Mouse (Mus musculus) liver, embryonic 13.5 days (tissue): ENCODE results near the gene Zfp493. TPM values are rescaled to one million over a fixed set of nuclear protein-coding genes. Genes with fewer than 3 reads are reported as not detected.
"Not testable (repeated sequence)": the region's sequence is repeated elsewhere in the genome, so short reads cannot be mapped to it uniquely, and the experiment has no call there.

Source experiments
- ATAC-seq: fragments of 200-750 bp; cut with Nextera tagmentation; 2 replicates; pipeline ENCODE4 v1.8.0; 2017; ENCODE audit warnings: low read depth, mild to moderate bottlenecking, moderate number of reproducible peaks, moderate library complexity
- DNase-seq: peaks from one replicate; pipeline ENCODE4 v3.0.0; 2022
- H3K27ac ChIP-seq: fragments of 300-500 bp; sonication (generic); 2 replicates; pipeline ENCODE4 v1.5.1; 2015; ENCODE audit warnings: moderate library complexity, mild to moderate bottlenecking, inconsistent platforms
- H3K27me3 ChIP-seq: fragments of 300-500 bp; sonication (generic); 2 replicates; pipeline ENCODE4 v1.6.1; 2015; ENCODE audit warnings: mild to moderate bottlenecking, inconsistent platforms
- H3K36me3 ChIP-seq: fragments of 300-500 bp; sonication (generic); 2 replicates; pipeline ENCODE4 v1.6.1; 2015; ENCODE audit warnings: mild to moderate bottlenecking, inconsistent platforms
- H3K4me1 ChIP-seq: fragments of 300-500 bp; sonication (generic); replicated peaks from 2 replicates; pipeline ENCODE4 v1.6.1; 2015; ENCODE audit warnings: inconsistent platforms
- H3K4me2 ChIP-seq: fragments of 300-500 bp; sonication (generic); 2 replicates; pipeline ENCODE4 v1.6.1; 2015; ENCODE audit warnings: inconsistent platforms, mild to moderate bottlenecking, moderate library complexity
- H3K4me3 ChIP-seq: fragments of 300-500 bp; sonication (generic); replicated peaks from 2 replicates; pipeline ENCODE4 v1.5.1; 2015; ENCODE audit warnings: mild to moderate bottlenecking, inconsistent platforms
- H3K9ac ChIP-seq: fragments of 300-500 bp; sonication (generic); 2 replicates; pipeline ENCODE4 v1.6.1; 2015; ENCODE audit warnings: mild to moderate bottlenecking, inconsistent platforms
- H3K9me3 ChIP-seq: fragments of 300-500 bp; sonication (generic); replicated peaks from 2 replicates; pipeline ENCODE4 v1.6.1; 2016; ENCODE audit warnings: inconsistent platforms
- WGBS: fragments of 180-500 bp; shearing (Covaris S2); methylation state at CpG from one replicate; pipeline ENCODE4 v1.1.7; 2015; ENCODE audit not compliant: insufficient replicate concordance; 5-methylcytosine and 5-hydroxymethylcytosine counted together
- polyA plus RNA-seq: library from polyadenylated mRNA; unstranded; fragments of >200 nt; fragmentation: Nextera tagmentation; extraction: Ambion mirVana; gene quantifications from 2 replicates; pipeline ENCODE4 v1.2.1, GENCODE M21; 2015

Zfp493 gene
- polyA plus RNA-seq: 1.1 and 1.2 TPM in 2 replicates

- no peaks in the 10 kb centered on the region for H3K9me3 ChIP-seq
- no peaks in the 10 kb centered on the region for H3K27me3 ChIP-seq
- peak within 1 kb of the TSS; percentile 66 for H3K9ac ChIP-seq
- no peak within 1 kb of the TSS for H3K27ac ChIP-seq
- H3K4me2 ChIP-seq: peak within 1 kb of the TSS; percentile 76
- H3K4me1 ChIP-seq: peaks cover 8% of the 10 kb centered on the region
- WGBS: 5% methylated on average over 26 of the region's 26 CpGs
- peak within 1 kb of the TSS; percentile 68 for H3K4me3 ChIP-seq
- ATAC-seq (peak; percentile 91), DNase-seq (peak; percentile 40)
- no peaks in the 10 kb centered on the region for H3K36me3 ChIP-seq
Measured at GRCm38 (mm10) chr13:67779265-67780221, at the start of gene Zfp493. Gene Zfp493, plus strand, starts transcription at chr13:67779693.

- H3K36me3 ChIP-seq, H3K27me3 ChIP-seq, H3K4me2 ChIP-seq, H3K9ac ChIP-seq, ATAC-seq, H3K27ac ChIP-seq, H3K4me3 ChIP-seq, DNase-seq, H3K4me1 ChIP-seq: not testable (repeated sequence)
- 70% methylated on average over 9 of the region's 9 CpGs for WGBS
- H3K9me3 ChIP-seq: 0 out of 2 replicates have a peak, but pooled peaks cover 13% of the 10 kb centered on the region
Measured at GRCm38 (mm10) chr13:67734391-67734790, 45.1 kb upstream of the Zfp493 start.

GRCm38 (mm10) chr13:67742941-67743340 lies 36.6 kb upstream of the Zfp493 start:
- no peak overlapping the region for H3K4me2 ChIP-seq
- H3K4me1 ChIP-seq: no peaks in the 10 kb centered on the region
- no peak overlapping the region for H3K9ac ChIP-seq
- H3K4me3 ChIP-seq: no peak overlapping the region
- no peak overlapping the region for H3K27ac ChIP-seq
- ATAC-seq (no peak), DNase-seq (no peak)
- no peaks in the 10 kb centered on the region for H3K27me3 ChIP-seq
- WGBS: 72% methylated on average over 3 of the region's 3 CpGs
- peaks cover 2% of the 10 kb centered on the region; the same call in 1 of the 2 replicates for H3K36me3 ChIP-seq
- 0 out of 2 replicates have a peak, but pooled peaks cover 5% of the 10 kb centered on the region for H3K9me3 ChIP-seq

- Histone ChIP-seq H3K36me3 (peaks cover 10% of the 10 kb centered on the region), H3K4me1 (no peaks in the 10 kb centered on the region), H3K9me3 (0 out of 2 replicates have a peak, but pooled peaks cover 5% of the 10 kb centered on the region), H3K27ac (no peak overlapping the region), H3K27me3 (no peaks in the 10 kb centered on the region), H3K4me2 (no peak overlapping the region), H3K4me3 (no peak overlapping the region), H3K9ac (no peak overlapping the region)
- ATAC-seq (no peak), DNase-seq (no peak)
- WGBS: 75% methylated on average over 9 of the region's 9 CpGs
Measured at GRCm38 (mm10) chr13:67743896-67744295, 35.6 kb upstream of the Zfp493 start.

GRCm38 (mm10) chr13:67754333-67755306 lies 24.9 kb upstream of the Zfp493 start, which contains the start of gene Zfp85:
Gene Zfp85, minus strand, starts transcription at chr13:67755228.
- DNase-seq (peak; percentile 23), ATAC-seq (peak; percentile 95)
- peaks cover 8% of the 10 kb centered on the region for H3K4me1 ChIP-seq
- H3K4me3 ChIP-seq: peak within 1 kb of the TSS; percentile 69
- H3K27ac ChIP-seq: no peak within 1 kb of the TSS
- H3K9me3 ChIP-seq: no peaks in the 10 kb centered on the region
- 7% methylated on average over 24 of the region's 24 CpGs for WGBS
- peak within 1 kb of the TSS; percentile 71 for H3K9ac ChIP-seq
- H3K27me3 ChIP-seq: no peaks in the 10 kb centered on the region
- peaks cover 4% of the 10 kb centered on the region; the same call in 1 of the 2 replicates for H3K36me3 ChIP-seq
- peak within 1 kb of the TSS; percentile 62 for H3K4me2 ChIP-seq

- Histone ChIP-seq H3K27me3 (no peaks in the 10 kb centered on the region), H3K9me3 (no peaks in the 10 kb centered on the region), H3K4me3 (peak overlapping the region; percentile 69; the same call in 1 of the 2 replicates), H3K27ac (no peak overlapping the region), H3K4me2 (no peak overlapping the region), H3K36me3 (peaks cover 4% of the 10 kb centered on the region; the same call in 1 of the 2 replicates), H3K4me1 (peaks cover 8% of the 10 kb centered on the region), H3K9ac (no peak overlapping the region)
- ATAC-seq (no peak), DNase-seq (no peak)
- WGBS: 64% methylated on average over 6 of the region's 6 CpGs
Measured at GRCm38 (mm10) chr13:67755761-67756160, 23.7 kb upstream of the Zfp493 start.

- no peak overlapping the region for H3K4me2 ChIP-seq
- no peaks in the 10 kb centered on the region; the same call in 1 of the 2 replicates for H3K4me1 ChIP-seq
- no peak for DNase-seq
- no peaks in the 10 kb centered on the region for H3K36me3 ChIP-seq
- no peaks in the 10 kb centered on the region for H3K27me3 ChIP-seq
- H3K27ac ChIP-seq: no peak overlapping the region
- H3K9me3 ChIP-seq: no peaks in the 10 kb centered on the region
- ATAC-seq: no peak
- no peak overlapping the region for H3K9ac ChIP-seq
- WGBS: 84% methylated on average over 1 of the region's 1 CpGs
- H3K4me3 ChIP-seq: no peak overlapping the region
Measured at GRCm38 (mm10) chr13:67759966-67760365, 19.5 kb upstream of the Zfp493 start.

- H3K4me2 ChIP-seq: no peak overlapping the region
- H3K9ac ChIP-seq: no peak overlapping the region
- no peak overlapping the region for H3K4me3 ChIP-seq
- 70% methylated on average over 2 of the region's 2 CpGs for WGBS
- no peak overlapping the region for H3K27ac ChIP-seq
- no peak for DNase-seq
- H3K9me3 ChIP-seq: no peaks in the 10 kb centered on the region
- no peaks in the 10 kb centered on the region for H3K4me1 ChIP-seq
- ATAC-seq: no peak
- no peaks in the 10 kb centered on the region for H3K27me3 ChIP-seq
- no peaks in the 10 kb centered on the region for H3K36me3 ChIP-seq
Measured at GRCm38 (mm10) chr13:67763031-67763768, 16.3 kb upstream of the Zfp493 start.

GRCm38 (mm10) chr13:67791921-67792455 lies 12.5 kb downstream of the Zfp493 start:
- Histone ChIP-seq H3K36me3 (peaks cover 4% of the 10 kb centered on the region; the same call in 1 of the 2 replicates), H3K27me3 (no peaks in the 10 kb centered on the region), H3K9ac (no peak overlapping the region), H3K4me2 (no peak overlapping the region), H3K27ac (no peak overlapping the region), H3K4me1 (no peaks in the 10 kb centered on the region), H3K4me3 (no peak overlapping the region), H3K9me3 (no peaks in the 10 kb centered on the region)
- ATAC-seq: no peak
- WGBS: 78% methylated on average over 10 of the region's 10 CpGs
- DNase-seq: no peak

- Histone ChIP-seq H3K36me3 (no peaks in the 10 kb centered on the region), H3K27me3 (no peaks in the 10 kb centered on the region), H3K4me1 (no peaks in the 10 kb centered on the region; the same call in 1 of the 2 replicates), H3K4me2 (no peak overlapping the region), H3K9ac (no peak overlapping the region), H3K27ac (no peak overlapping the region), H3K4me3 (no peak overlapping the region), H3K9me3 (no peaks in the 10 kb centered on the region)
- no peak for ATAC-seq
- WGBS: 78% methylated on average over 3 of the region's 3 CpGs
- no peak for DNase-seq
Measured at GRCm38 (mm10) chr13:67798618-67799017, 19.1 kb downstream of the Zfp493 start.
